Mouse (Mus musculus) CH12F3 (cell line): Measurements from ENCODE around the gene Kdm8.
"Not testable (repeated sequence)": the region's sequence is repeated elsewhere in the genome, so short reads cannot be mapped to it uniquely, and the experiment has no call there.

Source experiments
- in situ Hi-C: fragments of 300-500 bp; cut with MboI; formaldehyde crosslinking; loops from 2 replicates; pipeline ENCODE4 v1.14.3; 2020; ENCODE audit warnings: low sequenced_read_pairs

The Kdm8 gene

DNA sequence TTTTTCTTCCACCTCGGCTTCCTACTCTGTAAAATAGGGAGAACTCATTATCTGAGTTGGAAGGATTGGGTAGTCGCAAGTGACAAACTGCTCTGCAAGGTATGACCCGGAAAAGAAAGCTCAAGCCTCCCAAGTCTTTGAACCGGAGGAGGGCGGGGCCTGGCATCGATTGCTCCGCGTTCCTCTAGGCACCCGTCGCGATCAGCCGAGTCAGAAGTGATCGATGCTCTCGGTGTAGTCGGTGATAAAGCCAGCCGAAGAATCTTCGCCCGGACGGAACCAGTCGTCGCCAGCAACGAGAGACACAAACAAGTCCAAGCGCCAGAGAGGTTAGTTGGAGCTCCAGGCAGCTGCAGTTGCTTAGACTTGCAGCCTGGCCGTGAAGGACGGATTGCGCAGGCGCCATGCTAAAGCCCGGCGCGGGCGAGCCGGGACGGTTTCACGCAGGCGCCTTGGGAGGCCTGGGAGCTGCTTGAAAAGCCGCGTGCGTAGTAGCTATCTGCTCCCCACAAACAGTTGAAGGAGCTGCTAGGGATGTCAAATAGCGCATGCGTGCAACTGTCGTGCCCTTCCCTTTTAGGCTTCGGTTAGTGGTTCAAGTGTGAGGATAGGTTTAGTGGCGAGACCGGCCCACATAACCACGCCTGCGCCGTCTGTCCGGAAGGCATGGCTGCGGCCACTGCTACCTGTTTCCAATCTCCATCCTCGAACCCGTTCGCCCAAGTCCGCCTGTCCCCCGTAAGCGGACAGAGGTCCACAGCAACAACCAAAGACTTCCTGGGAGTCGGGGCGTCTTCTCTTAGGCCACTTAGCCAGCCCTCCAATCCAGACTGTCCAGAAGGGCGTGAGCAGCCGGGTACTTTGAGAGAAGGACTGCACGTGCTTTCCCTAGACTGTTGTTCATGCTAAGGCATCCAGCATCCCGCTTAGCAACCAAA lies at the start of gene Kdm8:
Gene Kdm8 (plus strand): TSS at position 213 of the 938 bp plus-strand sequence.
- in situ Hi-C loops, result no loop called here

DNA sequence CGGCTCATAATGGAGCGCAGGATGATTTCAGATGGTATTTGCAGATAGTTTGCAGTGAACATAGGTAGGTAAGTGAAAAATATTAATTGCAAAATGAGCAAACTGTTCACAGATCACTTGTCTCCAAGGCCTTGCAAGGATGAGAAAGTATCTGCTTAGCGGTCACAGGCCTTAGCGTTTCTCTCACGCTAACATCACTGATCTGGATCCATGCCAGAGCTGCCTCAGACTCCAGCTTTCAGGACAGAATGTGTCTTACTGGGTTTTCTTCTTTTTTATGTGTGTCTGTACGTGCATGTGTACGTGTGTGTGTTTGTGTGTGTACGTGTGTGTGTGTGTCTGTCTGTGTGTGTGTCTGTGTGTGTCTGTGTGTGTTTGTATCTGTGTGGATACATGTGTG lies 46.4 kb upstream of the Kdm8 start:
- in situ Hi-C loops, result loop anchor here (25.0 kb wide), 1 partner anchor 1886 kb away; the partner anchor contains the start of gene Zkscan2

DNA sequence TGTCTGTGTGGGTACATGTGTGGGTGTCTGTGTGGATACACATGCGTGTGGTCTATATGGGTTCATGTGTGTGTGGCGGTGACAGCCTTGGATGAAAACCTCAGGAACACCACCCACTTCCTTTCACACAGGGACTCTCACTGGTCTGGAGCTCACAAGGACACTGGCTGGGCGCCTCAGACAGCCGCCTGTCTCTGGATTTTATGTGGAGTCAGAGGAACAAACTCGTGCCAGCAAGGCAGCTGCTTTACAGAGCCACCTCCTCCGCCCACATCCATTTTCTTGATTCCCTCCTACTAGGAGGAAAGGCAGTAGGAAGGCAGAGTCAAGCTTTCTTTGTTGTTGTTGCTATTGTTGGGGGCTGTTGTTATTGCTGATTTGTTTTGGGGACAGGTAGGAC lies 45.8 kb upstream of the Kdm8 start:
- in situ Hi-C loops, result loop anchor here (25.0 kb wide), 1 partner anchor 1886 kb away; the partner anchor contains the start of gene Zkscan2

DNA sequence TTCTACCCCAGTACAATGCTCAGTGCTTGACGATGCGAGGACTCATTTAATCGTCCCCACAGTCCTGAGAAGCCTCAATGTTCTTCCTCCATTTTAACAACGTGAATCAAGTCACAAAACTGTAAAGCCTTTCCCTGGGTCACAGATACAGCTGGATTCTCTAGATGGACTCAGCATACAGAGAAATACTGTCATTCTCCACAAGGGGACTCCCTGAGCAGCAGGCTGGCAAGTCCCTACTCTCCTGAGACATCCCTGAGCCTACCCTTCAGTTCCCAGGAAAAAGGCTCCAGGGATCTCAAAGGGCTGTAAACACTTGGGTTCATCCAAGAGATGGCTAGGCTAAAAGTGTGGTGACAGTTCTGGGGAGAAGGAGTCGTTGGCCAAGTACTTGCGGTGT lies 37.3 kb upstream of the Kdm8 start:
- in situ Hi-C loops, result no loop called here

DNA sequence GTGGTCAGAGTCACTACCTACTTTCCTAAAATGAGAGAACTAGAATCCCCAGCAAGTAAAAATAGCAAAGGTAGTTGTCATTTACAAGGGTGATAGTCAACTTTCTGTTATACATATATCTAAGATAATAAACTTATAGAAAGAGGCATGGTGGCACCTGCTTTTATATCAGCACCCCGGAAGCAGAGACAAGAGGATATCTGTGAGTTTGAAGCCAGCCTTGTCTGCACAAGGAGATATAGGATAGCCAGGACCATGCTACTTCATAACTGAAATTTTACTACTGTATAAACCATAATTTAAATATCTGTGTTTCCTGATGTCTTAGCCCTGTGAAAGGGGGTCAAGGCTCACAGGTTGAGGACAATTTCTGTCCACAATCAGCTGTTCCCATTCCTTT lies 29.4 kb upstream of the Kdm8 start:
- in situ Hi-C loops, result no loop called here

DNA sequence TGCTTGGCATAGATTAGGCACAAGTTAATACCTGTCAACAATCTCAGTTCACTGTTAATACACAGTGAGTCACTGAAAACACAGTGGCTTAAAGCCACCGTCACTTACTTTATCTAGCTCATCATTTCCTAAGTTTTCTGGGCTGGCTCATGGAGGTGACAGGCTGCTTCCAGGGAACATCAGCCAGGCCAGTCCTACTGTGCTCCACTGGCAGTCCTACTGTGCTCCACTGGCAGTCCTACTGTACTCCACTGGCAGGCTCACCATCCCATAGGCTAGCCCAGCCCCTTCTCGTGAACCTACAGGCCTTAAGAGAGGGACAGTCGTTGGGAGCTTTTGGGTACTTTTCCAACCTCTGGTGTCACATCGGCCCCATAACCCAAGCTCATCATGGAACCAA lies 28.7 kb upstream of the Kdm8 start:
- in situ Hi-C loops, result no loop called here

DNA sequence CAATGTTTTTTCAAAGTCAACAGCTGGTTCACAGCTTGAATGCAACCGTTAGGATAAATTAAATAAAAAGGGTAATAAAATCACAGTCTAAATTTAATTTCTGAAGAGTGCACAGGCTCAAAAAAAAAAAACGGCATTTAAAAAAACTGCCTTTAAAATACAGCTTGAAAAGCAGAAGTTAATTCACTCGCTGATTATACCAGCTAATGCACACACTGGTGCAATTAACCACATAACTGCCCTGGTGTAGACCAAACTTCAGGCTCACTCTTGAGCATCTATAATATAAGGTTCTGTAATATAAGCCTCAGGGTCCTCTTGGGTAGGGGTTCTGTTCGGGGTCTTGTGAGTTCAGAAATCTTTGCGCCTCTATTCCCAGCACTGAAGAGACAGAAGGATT lies 27.7 kb upstream of the Kdm8 start:
- in situ Hi-C loops, result no loop called here

DNA sequence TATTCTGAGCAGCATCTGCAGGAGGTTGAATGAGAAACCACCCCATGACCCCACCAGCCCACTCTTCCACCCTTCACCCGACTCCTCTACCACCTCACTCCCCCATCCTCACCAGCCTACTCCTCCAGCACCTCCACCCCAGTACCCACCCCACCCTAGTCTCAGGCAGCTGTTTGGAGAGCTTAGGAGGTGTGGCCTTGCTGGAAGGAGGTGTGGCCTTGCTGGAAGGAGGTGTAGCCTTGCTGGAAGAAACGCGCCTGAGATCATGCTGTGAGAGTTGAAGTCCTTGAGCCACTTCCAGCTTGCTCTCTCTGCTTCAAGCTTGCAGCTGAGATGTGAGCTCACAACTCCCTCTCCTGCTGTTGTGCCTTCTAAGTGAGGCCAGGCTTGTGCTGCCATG lies 26.1 kb upstream of the Kdm8 start:
- in situ Hi-C loops, result no loop called here

DNA sequence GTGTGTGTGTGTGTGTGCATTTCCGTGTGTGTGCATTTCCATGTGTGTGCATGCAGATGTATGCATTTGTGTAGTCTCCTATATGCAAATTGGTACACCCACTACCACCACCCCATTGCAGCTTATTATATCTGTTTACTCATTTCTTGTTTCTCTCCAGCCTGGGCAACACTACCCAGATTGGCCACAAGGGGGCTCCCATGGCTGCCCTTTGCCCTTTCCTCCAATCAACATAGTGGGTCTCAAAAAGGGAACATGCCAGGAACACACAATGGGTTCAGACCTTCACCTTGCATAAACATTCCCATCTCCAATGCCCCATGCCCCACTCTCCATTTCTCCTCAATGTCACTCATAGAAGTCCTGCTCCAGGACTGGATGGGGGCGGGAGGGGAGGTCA lies 24.3 kb upstream of the Kdm8 start:
- in situ Hi-C loops, result no loop called here

DNA sequence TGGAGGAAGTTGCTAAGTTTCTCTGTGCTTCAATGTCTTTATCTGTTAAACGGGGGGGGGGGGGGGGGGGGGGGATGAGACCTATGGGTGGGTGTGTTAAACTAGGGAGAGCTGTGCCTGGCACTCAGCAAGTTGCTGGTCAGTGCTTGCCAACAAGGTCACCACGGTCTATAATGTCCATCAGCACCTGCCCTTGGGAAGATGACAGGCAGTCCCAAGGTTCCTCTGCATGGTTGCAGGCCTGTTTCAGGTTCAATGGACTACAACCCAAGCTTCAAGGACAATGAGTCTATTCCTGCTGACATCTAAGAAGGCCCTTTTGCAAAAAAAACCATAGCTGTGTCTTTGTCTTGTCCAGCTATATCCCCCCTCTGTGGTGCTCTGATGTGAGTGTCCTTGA lies 22.6 kb upstream of the Kdm8 start:
- in situ Hi-C loops, result no loop called here

DNA sequence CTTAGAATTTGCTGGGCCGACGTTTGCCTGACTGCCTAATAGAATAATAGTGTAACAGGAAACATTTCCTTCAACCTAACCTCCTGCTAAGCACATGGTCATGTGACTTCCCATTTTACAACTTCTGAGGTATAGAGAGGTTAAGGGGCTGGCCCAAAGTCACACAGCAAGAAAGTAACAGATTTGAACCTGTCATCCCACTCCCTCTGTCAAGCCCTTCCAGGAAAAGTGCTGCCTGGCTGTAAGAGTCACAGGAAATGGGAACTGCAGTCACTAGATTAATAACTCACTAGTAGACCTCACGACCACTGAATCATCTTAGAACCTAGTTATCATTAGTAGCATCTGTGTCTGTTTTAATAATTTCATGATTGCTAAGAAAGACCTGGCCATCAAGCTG lies 21.4 kb upstream of the Kdm8 start:
- in situ Hi-C loops, result no loop called here

DNA sequence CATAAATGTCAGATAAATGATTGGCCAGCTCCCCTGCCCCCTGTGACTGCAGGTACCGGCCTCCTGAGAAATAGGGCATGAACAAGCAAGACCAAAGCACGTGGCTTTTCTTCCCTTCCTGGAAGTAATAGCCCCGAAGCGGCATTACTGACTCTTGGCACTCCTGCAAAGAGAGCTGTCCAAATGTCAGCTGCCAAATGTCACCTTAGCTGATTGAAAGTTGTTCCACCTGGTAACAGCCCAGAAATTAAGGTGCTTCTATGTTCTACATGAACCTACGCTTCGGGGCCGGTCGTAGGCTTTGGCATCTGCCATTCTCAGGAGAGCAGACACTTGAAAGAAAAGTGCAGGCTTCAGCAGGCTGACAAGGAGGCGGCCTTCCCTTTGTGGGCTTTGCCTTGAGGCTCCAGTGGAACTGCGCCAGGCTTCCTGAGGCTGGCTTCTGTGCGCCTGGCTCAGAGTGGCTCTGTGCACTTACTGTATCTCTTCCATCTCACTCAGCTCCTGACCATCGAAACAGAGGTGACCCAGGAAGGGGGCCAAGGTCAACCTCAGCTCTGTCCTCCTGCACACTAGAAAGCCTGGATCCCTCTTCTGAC lies 16.9 kb upstream of the Kdm8 start:
- in situ Hi-C loops, result no loop called here

DNA sequence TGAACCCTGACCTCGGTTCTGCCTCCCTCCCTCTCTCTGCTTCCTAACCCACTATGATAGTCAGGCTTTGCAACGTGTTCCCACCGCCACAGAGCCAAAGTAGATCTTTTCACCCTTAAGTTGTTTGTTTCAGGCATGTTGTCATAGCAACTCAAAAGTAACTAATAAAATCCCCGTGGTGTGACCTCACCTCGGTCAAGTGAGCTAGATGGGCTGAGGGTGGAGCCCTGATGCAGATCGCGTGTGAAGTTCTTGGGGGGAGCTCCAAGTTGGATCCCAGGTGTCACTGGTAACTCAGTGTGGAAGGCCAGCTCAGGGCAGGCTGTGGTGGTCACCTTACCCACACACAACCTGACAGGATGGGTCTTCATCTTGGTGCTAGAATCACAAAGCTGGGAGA lies 16.1 kb upstream of the Kdm8 start:
- in situ Hi-C loops, result no loop called here

DNA sequence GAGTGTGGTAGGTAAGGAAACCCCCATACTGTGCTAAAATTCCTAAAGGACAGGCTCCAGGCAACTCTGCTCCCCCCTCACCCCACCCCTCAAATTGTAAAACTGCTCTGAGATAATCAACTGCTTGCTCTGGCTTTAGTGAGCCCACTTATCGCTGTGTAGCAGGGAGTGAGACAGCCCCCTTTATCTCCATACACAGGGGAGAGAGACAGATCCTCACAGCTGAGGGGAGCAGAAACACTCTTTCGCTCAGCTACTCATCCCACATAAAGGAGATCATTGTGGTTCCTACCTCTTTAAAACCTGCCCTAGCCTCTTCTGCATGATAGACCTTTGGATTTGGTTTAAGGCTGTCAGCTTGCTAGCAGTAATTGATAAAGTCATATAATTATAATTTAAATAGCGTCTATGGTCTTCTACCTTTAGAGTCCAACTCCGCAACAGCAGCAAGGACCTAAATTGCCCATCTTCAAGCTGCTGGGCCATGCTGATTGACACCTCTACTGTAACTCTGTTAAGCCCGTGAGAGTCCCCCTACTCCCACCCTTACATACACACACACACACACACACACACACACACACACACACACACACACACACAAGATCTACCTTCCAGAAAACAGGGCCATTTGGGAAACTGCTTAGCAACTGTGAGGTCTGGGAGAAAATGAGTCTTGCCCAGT lies 15.5 kb upstream of the Kdm8 start:
- in situ Hi-C loops, result not testable (repeated sequence)

DNA sequence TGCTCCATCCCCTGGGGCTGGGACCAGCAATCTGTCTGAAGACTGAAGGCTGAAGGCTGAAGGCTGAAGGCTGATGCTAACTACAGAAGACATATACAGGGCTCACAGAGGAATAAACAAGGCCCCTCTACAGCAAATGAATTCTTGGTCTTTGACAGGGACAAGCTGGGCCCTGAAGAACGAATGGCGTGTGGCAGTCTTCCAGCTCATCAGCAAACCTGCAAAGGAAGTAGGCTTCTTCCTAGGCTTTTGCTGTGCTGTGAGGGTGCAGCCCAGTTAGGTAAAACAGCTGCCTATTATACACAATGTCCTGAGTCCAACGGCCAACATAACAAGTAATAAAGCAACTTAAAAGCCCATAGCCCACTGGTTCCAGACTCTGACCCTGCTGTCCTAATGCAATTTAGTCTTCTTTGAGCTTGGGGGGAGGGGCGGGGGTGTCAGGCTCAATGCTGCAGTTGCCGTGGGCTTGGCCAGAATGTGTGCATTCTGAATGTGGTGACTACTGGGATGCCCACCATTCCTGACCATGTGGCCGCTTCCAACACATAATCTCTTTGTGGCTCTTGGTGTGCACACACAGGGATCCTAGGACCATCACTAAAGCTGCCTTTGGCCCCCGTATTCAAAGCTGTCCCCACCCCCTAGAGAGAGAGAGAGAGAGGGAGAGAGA lies 14.2 kb upstream of the Kdm8 start:
- in situ Hi-C loops, result no loop called here

DNA sequence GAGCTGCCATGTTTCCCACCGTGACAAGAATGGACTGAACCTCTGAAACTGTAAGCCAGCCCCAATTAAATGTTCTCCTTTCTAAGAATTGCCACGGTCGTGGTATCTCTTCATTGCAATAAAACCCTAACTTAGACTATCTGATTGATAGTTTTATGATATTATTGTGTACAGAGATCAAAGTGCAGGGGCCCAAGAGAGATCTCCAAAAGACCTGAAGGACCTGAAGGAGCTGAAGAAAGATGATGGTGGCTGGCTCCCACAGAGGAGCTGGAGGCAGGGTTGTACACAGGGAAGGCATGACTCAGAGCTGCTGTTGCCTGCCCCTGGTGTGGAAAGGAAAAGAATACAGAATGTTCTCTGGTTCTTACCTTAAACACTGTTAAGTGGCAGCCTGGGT lies 10.6 kb upstream of the Kdm8 start:
- in situ Hi-C loops, result no loop called here

DNA sequence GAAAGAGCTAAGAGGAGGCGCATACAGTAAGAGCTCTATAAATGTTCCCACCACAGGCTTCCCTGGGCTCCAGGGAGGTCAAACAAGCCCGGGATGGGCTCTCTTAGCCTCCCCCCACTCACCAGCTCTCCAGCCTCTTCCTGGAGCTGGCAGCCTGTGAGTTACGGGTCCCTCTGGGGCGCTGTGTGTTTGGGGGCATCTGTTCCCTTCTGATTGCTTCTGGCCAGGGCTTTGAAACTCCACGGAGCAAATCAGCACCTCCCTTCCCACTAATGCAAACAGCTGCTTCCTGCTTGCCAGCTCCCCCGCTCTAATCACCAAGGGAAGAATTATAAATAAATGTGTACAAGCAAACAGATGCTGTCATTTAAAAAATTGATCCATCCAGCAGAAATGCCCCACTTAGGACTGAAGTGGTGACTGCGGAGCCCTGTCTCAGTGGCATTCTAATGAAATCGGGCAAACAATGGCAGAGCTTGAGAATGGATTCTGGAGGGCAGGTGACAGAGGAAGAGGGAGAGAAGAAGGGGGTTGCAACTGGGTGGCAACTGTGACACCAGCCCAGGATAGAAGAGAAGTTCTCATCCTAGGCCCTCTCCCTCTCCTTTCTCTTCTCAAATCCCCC lies 9.7 kb upstream of the Kdm8 start:
- in situ Hi-C loops, result no loop called here

DNA sequence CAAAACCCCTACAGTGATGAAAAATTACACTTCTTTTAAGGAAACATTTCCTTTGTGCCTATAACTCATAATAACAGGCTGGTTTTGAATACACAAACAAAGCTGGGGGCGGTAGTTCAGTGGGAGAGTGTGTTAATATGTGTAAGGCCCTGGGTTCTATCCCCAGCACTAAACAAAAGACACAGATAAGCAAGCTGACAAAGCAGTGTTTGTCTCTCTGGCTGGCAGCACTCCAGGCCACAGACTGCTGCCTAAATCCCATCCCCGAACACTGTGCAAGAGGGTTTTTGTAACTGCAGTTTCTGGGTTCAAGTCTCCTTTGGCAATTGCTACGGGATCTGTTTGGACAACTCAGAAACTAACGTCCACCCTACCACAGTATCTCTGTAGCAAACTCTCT lies 2.2 kb upstream of the Kdm8 start:
- in situ Hi-C loops, result no loop called here

DNA sequence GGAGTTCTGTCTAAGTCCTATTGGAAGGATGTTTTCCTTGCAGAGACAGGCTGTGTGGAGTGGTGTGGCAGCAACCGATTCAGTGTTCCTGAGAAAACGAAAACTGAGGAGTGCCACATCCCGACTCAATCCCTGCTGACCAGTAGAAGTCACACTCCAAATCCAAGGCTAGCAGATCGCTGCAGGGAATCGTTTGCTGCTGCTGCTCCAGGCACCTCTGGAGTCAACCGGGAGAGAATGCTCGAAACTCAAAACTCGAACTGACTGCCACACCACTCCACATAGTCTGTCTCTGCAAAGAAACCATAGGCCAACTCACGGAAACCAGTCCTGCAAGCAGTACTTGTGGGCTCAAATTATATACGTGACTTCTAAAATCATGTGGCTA lies 406 bp upstream of the Kdm8 start:
- in situ Hi-C loops, result no loop called here

DNA sequence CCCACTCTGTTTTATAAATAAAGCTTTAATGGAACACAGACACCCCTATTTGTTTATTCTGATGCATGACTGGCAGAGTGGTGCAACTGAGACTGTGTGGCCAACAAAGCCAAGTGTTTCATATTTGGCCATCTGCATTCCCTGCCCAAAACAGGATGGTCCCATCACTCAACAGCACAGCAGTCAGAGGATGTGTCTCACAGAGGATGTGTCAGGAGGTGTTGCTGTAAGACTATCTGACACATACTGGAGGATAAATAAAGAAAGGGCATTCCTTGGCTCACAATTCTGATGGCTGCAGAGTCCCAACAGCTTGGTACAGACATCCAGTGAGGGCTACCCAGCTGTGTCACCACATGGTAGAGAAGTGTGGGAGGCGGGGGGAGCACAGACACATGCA lies 6.2 kb downstream of the Kdm8 start:
- in situ Hi-C loops, result no loop called here

DNA sequence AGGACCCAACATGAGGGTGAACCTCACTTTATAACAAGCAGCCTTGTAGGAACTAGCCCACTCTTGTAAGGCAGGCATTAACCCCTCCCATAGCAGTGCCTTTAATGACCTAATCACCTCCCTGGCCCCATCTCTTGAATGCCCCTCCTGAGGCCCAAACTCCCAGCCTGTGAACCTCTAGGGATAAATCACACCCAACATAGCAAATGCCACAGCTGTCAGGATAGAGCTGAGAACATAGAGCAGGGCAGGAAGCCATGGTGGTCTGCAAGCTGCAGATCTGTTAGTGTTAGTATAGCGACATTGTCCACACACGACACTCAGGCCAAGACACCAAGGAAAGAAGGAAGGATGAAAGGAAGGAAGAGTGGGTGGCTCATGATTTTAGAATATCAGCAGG lies 6.6 kb downstream of the Kdm8 start:
- in situ Hi-C loops, result no loop called here
